Mouse (Mus musculus) limb, embryonic 11.5 days (tissue): ENCODE data around the gene Lix1. TPM values are rescaled to one million over a fixed set of nuclear protein-coding genes. Genes with fewer than 3 reads are reported as not detected.

ENCODE experiments used
- polyA plus RNA-seq: library from polyadenylated mRNA; unstranded; fragments of >200 nt; fragmentation: Nextera tagmentation; extraction: Ambion mirVana; gene quantifications from 2 replicates; pipeline ENCODE4 v1.2.1, GENCODE M21; 2014

Gene Lix1
- polyA plus RNA-seq, 1 experiment from 2014 or later: 98.9 TPM

Other genes with a start within 250 kb of the Lix1 start
- 33.7 and 33.9 TPM in 2 replicates for gene Riok2, start 28.4 kb upstream of the Lix1 start, polyA plus RNA-seq
- 8.6 and 9.4 TPM in 2 replicates for gene Lnpep, start 222.4 kb downstream of the Lix1 start, polyA plus RNA-seq